ENCODE assay signal across 14 mouse cellular contexts in genomic region chr10:67924030-67924429, GRCm38 (mm10). TPM values are rescaled to one million over a fixed set of nuclear protein-coding genes. Genes with fewer than 3 reads are reported as not detected.
A peak's percentile ranks its signal among the peaks of the same experiment; 100 is the strongest.
DNase-seq lines count a peak whose midpoint lies in the region; ATAC-seq and TF ChIP-seq lines count a peak whose summit lies in the region.
"Had no signal": no experiment of that assay in that cellular context is flagged by ENCODE, and none has a peak within 500 bp of the region (broad histone marks: within the 10 kb centered on the region; RNA-seq: fewer than 3 reads in every experiment).

No protein-coding gene starts in this region.

- peak; percentile 9 for DNase-seq in A20 (ENCODE audit: low read depth, low spot score)
- peak; percentile 60 for DNase-seq in R1 (ENCODE audit: low read depth, low spot score)
- DNase-seq in naive thymus-derived CD4-positive, alpha-beta T cell, adult 2 months (ENCODE audit: low read depth), result peak; percentile 50
- no peak for DNase-seq in right cerebral cortex, postnatal 25 days
- DNase-seq in embryo, embryonic 10 days (ENCODE audit: low spot score), result no peak
- no peak for DNase-seq in cerebellum, adult 9-10 months
- DNase-seq: cerebellum, postnatal 25 days had no signal

- no peak overlapping the region for H3K27ac ChIP-seq in intestine, postnatal 0 days (ENCODE audit: low read depth, low read length)
- no peak overlapping the region for H3K27ac ChIP-seq in intestine, embryonic 15.5 days
- H3K27ac ChIP-seq: heart, embryonic 15.5 days; midbrain, embryonic 13.5 days had no signal

- WGBS in intestine, postnatal 0 days, result 60% methylated on average over 7 of the region's 7 CpGs
- 56% methylated on average over 7 of the region's 7 CpGs for WGBS in intestine, embryonic 15.5 days

- H3K9ac ChIP-seq in intestine, postnatal 0 days (ENCODE audit: low read depth, low read length), result no peak overlapping the region
- H3K9ac ChIP-seq in intestine, embryonic 15.5 days, result no peak overlapping the region
- H3K9ac ChIP-seq: heart, embryonic 15.5 days; midbrain, embryonic 13.5 days had no signal

- no peak overlapping the region for H3K4me3 ChIP-seq in intestine, postnatal 0 days (ENCODE audit: low read depth, low read length)
- H3K4me3 ChIP-seq in intestine, embryonic 15.5 days (replicated peaks), result no peak overlapping the region
- H3K4me3 ChIP-seq: erythroblast, embryonic 14.5 days; heart, embryonic 15.5 days; midbrain, embryonic 13.5 days had no signal

- TF ChIP-seq CTCF in intestine, postnatal 0 days (IDR thresholded peaks at IDR 0.05; ENCODE audit: low read depth), result peak; percentile 39

- H3K27me3 ChIP-seq in intestine, postnatal 0 days (replicated peaks; ENCODE audit: control insufficient read depth, insufficient read depth, low read length), result no peaks in the 10 kb centered on the region
- no peaks in the 10 kb centered on the region for H3K27me3 ChIP-seq in intestine, embryonic 15.5 days (replicated peaks)
- H3K27me3 ChIP-seq: heart, embryonic 15.5 days; midbrain, embryonic 13.5 days had no signal

- H3K9me3 ChIP-seq in intestine, postnatal 0 days (ENCODE audit: control insufficient read depth), result no peaks in the 10 kb centered on the region
- no peaks in the 10 kb centered on the region for H3K9me3 ChIP-seq in intestine, embryonic 15.5 days
- H3K9me3 ChIP-seq: heart, embryonic 15.5 days; midbrain, embryonic 13.5 days had no signal

- H3K36me3 ChIP-seq in intestine, postnatal 0 days (ENCODE audit: control insufficient read depth, insufficient read depth), result no peaks in the 10 kb centered on the region
- H3K36me3 ChIP-seq in intestine, embryonic 15.5 days, result no peaks in the 10 kb centered on the region
- H3K36me3 ChIP-seq: G1E; heart, embryonic 15.5 days; midbrain, embryonic 13.5 days had no signal

- H3K4me2 ChIP-seq in intestine, postnatal 0 days (replicated peaks; ENCODE audit: low read depth), result no peak overlapping the region
- no peak overlapping the region for H3K4me2 ChIP-seq in intestine, embryonic 15.5 days (replicated peaks)
- H3K4me2 ChIP-seq: heart, embryonic 15.5 days; midbrain, embryonic 13.5 days had no signal

- H3K4me1 ChIP-seq in intestine, postnatal 0 days (replicated peaks; ENCODE audit: control insufficient read depth, insufficient read depth, low read length), result no peaks in the 10 kb centered on the region
- no peaks in the 10 kb centered on the region for H3K4me1 ChIP-seq in intestine, embryonic 15.5 days (replicated peaks)
- H3K4me1 ChIP-seq: heart, embryonic 15.5 days; midbrain, embryonic 13.5 days had no signal

- ATAC-seq in intestine, postnatal 0 days, result no peak
- ATAC-seq in intestine, embryonic 15.5 days, result no peak
- ATAC-seq: midbrain, embryonic 13.5 days had no signal

RNA-seq across cellular contexts. Expression of gene Zfp365, which starts 11.6 kb away (rescaled TPM):
- 0.47 TPM in 2 replicates for polyA plus RNA-seq in intestine, postnatal 0 days (2015; fragmentation: Nextera tagmentation; extraction: Ambion mirVana)
- polyA plus RNA-seq in intestine, embryonic 15.5 days (2015; fragmentation: Nextera tagmentation; extraction: Ambion mirVana), result 0.77 and 1.1 TPM in 2 replicates
- polyA plus RNA-seq: erythroblast, embryonic 14.5 days; G1E; liver, embryonic 16.5 days had no signal

RNA-seq across cellular contexts. Expression of gene Rtkn2, which starts 55.3 kb away (rescaled TPM):
- polyA plus RNA-seq in intestine, postnatal 0 days (2015; fragmentation: Nextera tagmentation; extraction: Ambion mirVana), result 1.2 TPM in 2 replicates
- polyA plus RNA-seq in intestine, embryonic 15.5 days (2015; fragmentation: Nextera tagmentation; extraction: Ambion mirVana), result 5.7 and 6.1 TPM in 2 replicates
- polyA plus RNA-seq: erythroblast, embryonic 14.5 days; G1E had no signal

Comparison
In these comparisons a context has a peak if more than half of its experiments do, and no peak if none do; other contexts are left out.
1. DNase-seq: peak in A20 (single experiment), R1 (single experiment) and naive thymus-derived CD4-positive, alpha-beta T cell, adult 2 months (single experiment); none in right cerebral cortex, postnatal 25 days (single experiment), embryo, embryonic 10 days (single experiment) and cerebellum, adult 9-10 months (single experiment).